Mouse (Mus musculus): Measurements from ENCODE around the gene Padi4.

DNA sequence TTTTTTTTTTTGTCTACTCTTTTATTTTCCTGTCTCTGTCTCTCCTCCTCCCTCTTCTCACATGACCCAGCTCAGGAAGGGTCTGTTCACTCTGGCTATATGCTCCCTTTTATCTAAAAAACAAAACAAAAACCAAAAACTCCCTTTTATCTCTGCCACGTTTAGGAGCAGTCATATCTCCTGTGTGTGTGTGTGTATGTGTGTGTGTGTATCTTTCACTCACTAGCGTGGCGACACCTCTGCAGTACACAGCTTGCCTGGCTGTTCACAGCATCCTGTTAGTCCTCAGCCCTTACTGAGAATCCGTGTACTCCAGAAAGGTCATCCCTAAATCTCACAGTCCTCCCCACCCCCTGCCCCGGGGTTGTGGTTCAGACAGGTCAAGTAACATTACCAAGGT lies 41.5 kb upstream of the Padi4 start:
- TF ChIP-seq USF1 (IDR thresholded peaks at IDR 0.05; ENCODE audit: low read depth) (no peak), MAX (IDR thresholded peaks at IDR 0.05; ENCODE audit: low read depth) (no peak), POLR2A (IDR thresholded peaks at IDR 0.05; ENCODE audit: insufficient read length, low read depth) (no peak), TCF3 (IDR thresholded peaks at IDR 0.05; ENCODE audit: insufficient read length, low read depth) (no peak)

All from myocyte (in vitro differentiated cells).